10 mouse cellular contexts compared by ENCODE assay signal in the genomic region with DNA sequence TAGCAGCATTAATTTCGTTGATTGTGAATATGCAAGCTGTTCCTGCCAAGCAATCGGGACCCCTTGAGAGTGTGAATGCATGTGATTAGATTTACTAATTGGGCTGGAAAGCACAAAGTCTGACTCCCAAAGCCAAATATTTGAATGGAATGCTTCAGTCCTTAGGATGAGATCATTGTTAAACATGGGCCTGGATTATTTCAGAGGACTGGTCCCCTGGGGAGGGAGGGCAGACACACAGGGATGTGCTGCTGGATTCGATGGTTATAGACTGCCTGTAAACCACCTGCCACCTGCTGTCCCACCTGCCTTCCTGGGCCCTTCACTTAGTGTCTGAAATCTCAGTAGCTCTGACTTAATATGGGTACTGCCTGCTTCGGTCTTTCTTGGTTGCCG.
DNase-seq lines count a peak whose midpoint lies in the region; ATAC-seq lines count a peak whose summit lies in the region.
"Had no signal": no experiment of that assay in that cellular context is flagged by ENCODE, and none has a peak within 500 bp of the region (broad histone marks: within the 10 kb centered on the region; RNA-seq: fewer than 3 reads in every experiment).

No protein-coding gene starts in this region.

- no peak overlapping the region for H3K4me2 ChIP-seq in midbrain, embryonic 11.5 days
- H3K4me2 ChIP-seq in hindbrain, embryonic 13.5 days: no peak overlapping the region
- no peak overlapping the region for H3K4me2 ChIP-seq in intestine, embryonic 16.5 days (ENCODE audit: low read depth, low read length)
- H3K4me2 ChIP-seq in kidney, embryonic 15.5 days: no peak overlapping the region
- H3K4me2 ChIP-seq: lung, embryonic 14.5 days had no signal

- no peaks in the 10 kb centered on the region for H3K36me3 ChIP-seq in midbrain, embryonic 11.5 days (ENCODE audit: control insufficient read depth, insufficient read depth, low read length)
- no peaks in the 10 kb centered on the region for H3K36me3 ChIP-seq in midbrain, embryonic 10.5 days
- H3K36me3 ChIP-seq in hindbrain, embryonic 13.5 days: no peaks in the 10 kb centered on the region
- H3K36me3 ChIP-seq in intestine, embryonic 16.5 days (ENCODE audit: control insufficient read depth, insufficient read depth, low read length): no peaks in the 10 kb centered on the region
- H3K36me3 ChIP-seq in kidney, embryonic 15.5 days: no peaks in the 10 kb centered on the region

- no peak overlapping the region for H3K4me3 ChIP-seq in midbrain, embryonic 11.5 days (ENCODE audit: low read depth, low read length)
- no peak overlapping the region for H3K4me3 ChIP-seq in midbrain, embryonic 10.5 days
- no peak overlapping the region for H3K4me3 ChIP-seq in hindbrain, embryonic 13.5 days
- no peak overlapping the region for H3K4me3 ChIP-seq in intestine, embryonic 16.5 days (ENCODE audit: low read length)
- H3K4me3 ChIP-seq in kidney, embryonic 15.5 days (replicated peaks): no peak overlapping the region

- WGBS in midbrain, embryonic 11.5 days: 56% methylated on average over 5 of the region's 5 CpGs
- WGBS in midbrain, embryonic 10.5 days: 72% methylated on average over 5 of the region's 5 CpGs
- 38% methylated on average over 5 of the region's 5 CpGs for WGBS in hindbrain, embryonic 13.5 days
- WGBS in intestine, embryonic 16.5 days: 54% methylated on average over 5 of the region's 5 CpGs
- WGBS in kidney, embryonic 15.5 days: 79% methylated on average over 5 of the region's 5 CpGs

- H3K27me3 ChIP-seq in midbrain, embryonic 11.5 days (ENCODE audit: control insufficient read depth, insufficient read depth, low read length): no peaks in the 10 kb centered on the region
- H3K27me3 ChIP-seq in midbrain, embryonic 10.5 days (ENCODE audit: low read depth, poor library complexity, severe bottlenecking): no peaks in the 10 kb centered on the region
- no peaks in the 10 kb centered on the region for H3K27me3 ChIP-seq in hindbrain, embryonic 13.5 days
- no peaks in the 10 kb centered on the region for H3K27me3 ChIP-seq in intestine, embryonic 16.5 days (replicated peaks; ENCODE audit: control insufficient read depth, insufficient read depth, low read length)
- no peaks in the 10 kb centered on the region for H3K27me3 ChIP-seq in kidney, embryonic 15.5 days

- no peak overlapping the region for H3K9ac ChIP-seq in midbrain, embryonic 11.5 days (ENCODE audit: low read length)
- no peak overlapping the region for H3K9ac ChIP-seq in hindbrain, embryonic 13.5 days
- no peak overlapping the region for H3K9ac ChIP-seq in intestine, embryonic 16.5 days (ENCODE audit: low read depth, low read length)
- H3K9ac ChIP-seq in kidney, embryonic 15.5 days: no peak overlapping the region
- H3K9ac ChIP-seq: lung, embryonic 14.5 days had no signal

- no peaks in the 10 kb centered on the region for H3K9me3 ChIP-seq in midbrain, embryonic 11.5 days (ENCODE audit: control insufficient read depth, low read length)
- no peaks in the 10 kb centered on the region for H3K9me3 ChIP-seq in midbrain, embryonic 10.5 days (replicated peaks)
- H3K9me3 ChIP-seq in hindbrain, embryonic 13.5 days: no peaks in the 10 kb centered on the region
- H3K9me3 ChIP-seq in intestine, embryonic 16.5 days (ENCODE audit: control insufficient read depth, low read length): no peaks in the 10 kb centered on the region; the same call in 1 of the 2 replicates
- no peaks in the 10 kb centered on the region for H3K9me3 ChIP-seq in kidney, embryonic 15.5 days (replicated peaks)

- peak; percentile 18 to 22 for DNase-seq in cerebellum, postnatal 25 days
- DNase-seq in cerebellum, adult 9-10 months: no peak
- DNase-seq in midbrain, embryonic 11.5 days (ENCODE audit: low spot score, missing footprints): no peak
- DNase-seq in midbrain, embryonic 10.5 days (ENCODE audit: low spot score): no peak
- peak; percentile 66 for DNase-seq in retina, postnatal 1 day
- DNase-seq: lung, embryonic 14.5 days had no signal

- peak; percentile 84 for ATAC-seq in midbrain, embryonic 11.5 days (ENCODE audit: low FRiP score)
- ATAC-seq in hindbrain, embryonic 13.5 days (ENCODE audit: low FRiP score): peak; percentile 86
- no peak; the same call in 1 of the 2 replicates for ATAC-seq in intestine, embryonic 16.5 days
- ATAC-seq in kidney, embryonic 15.5 days (replicated peaks; ENCODE audit: low FRiP score): no peak
- ATAC-seq: inflammation-experienced regulatory T-cells, adult 6 months had no signal

- no peak overlapping the region for H3K27ac ChIP-seq in midbrain, embryonic 11.5 days (ENCODE audit: low read depth, low read length)
- H3K27ac ChIP-seq in midbrain, embryonic 10.5 days (replicated peaks): no peak overlapping the region
- H3K27ac ChIP-seq in hindbrain, embryonic 13.5 days: peak overlapping the region; percentile 80
- H3K27ac ChIP-seq in intestine, embryonic 16.5 days (ENCODE audit: low read length): no peak overlapping the region
- no peak overlapping the region for H3K27ac ChIP-seq in kidney, embryonic 15.5 days

- no peaks in the 10 kb centered on the region; the same call in 1 of the 2 replicates for H3K4me1 ChIP-seq in midbrain, embryonic 11.5 days (ENCODE audit: control insufficient read depth, insufficient read depth, low read length)
- peaks cover 11% of the 10 kb centered on the region for H3K4me1 ChIP-seq in midbrain, embryonic 10.5 days
- peaks cover 21% of the 10 kb centered on the region for H3K4me1 ChIP-seq in hindbrain, embryonic 13.5 days (replicated peaks)
- H3K4me1 ChIP-seq in intestine, embryonic 16.5 days (ENCODE audit: control insufficient read depth, insufficient read depth, low read length): no peaks in the 10 kb centered on the region
- H3K4me1 ChIP-seq in kidney, embryonic 15.5 days: no peaks in the 10 kb centered on the region

Comparison
In these comparisons a context has a peak if more than half of its experiments do, and no peak if none do; other contexts are left out.
1. DNase-seq: peak in cerebellum, postnatal 25 days (2 of 2) and retina, postnatal 1 day (single experiment); none in cerebellum, adult 9-10 months (single experiment), midbrain, embryonic 11.5 days (single experiment) and midbrain, embryonic 10.5 days (single experiment).
2. ATAC-seq: peak in midbrain, embryonic 11.5 days (single experiment) and hindbrain, embryonic 13.5 days (single experiment); none in intestine, embryonic 16.5 days (single experiment) and kidney, embryonic 15.5 days (single experiment).